Mouse (Mus musculus): ENCODE results near the gene Spats2.

DNA sequence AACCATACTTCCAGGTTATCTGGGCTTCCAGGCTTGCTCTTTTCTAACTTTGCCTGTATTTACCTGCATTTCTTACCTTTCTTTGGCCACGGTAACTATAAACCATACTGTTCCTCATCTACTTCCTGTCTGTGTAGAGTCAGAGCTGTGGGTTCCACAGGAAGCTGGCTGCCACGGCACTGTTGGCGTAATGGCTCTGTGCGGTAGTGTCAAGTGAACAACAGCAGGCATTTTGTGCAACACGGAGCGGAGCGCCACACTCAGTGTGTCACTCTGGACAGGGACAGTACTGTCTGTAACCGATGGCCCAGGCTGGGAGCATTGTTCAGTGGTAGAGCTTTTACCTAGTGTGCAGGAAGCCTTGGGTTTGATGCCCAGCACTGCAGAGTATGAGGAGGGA, 27.8 kb downstream of the Spats2 start:
- no peak for TF ChIP-seq CTCF (IDR thresholded peaks at IDR 0.05; ENCODE audit: insufficient read depth, low read length)
- no peak for TF ChIP-seq POLR2A (IDR thresholded peaks at IDR 0.05; ENCODE audit: borderline replicate concordance, extremely low read depth, low read depth, low read length)

Measured in lung, adult 2 months (tissue).